Mouse (Mus musculus) gastrocnemius, postnatal 36 days (tissue): Measurements from ENCODE around the gene Gal3st2b. TPM values are rescaled to one million over a fixed set of nuclear protein-coding genes. Genes with fewer than 3 reads are reported as not detected.
"Not testable (repeated sequence)": the region's sequence is repeated elsewhere in the genome, so short reads cannot be mapped to it uniquely, and the experiment has no call there.

Experiments used
- DNase-seq, 2 experiments: peaks; one replicate each; pipeline ENCODE4 v3.0.0; 2022
- intact Hi-C: fragments of 180-260 bp; cut with DNase I; formaldehyde crosslinking; loops from one replicate; pipeline ENCODE4 v1.15.1; 2025
- total RNA-seq, 2 experiments: library from RNA; stranded (reverse); gene quantifications; 2 replicates each; pipeline ENCODE4 v1.2.3; 2021

The Gal3st2b gene
- total RNA-seq, 2 experiments from 2014 or later, result 0.12 TPM; not detected in 1

GRCm38 (mm10) chr1:93970797-93971196, 52.7 kb downstream of the Gal3st2b start:
- intact Hi-C loops, DNase-seq: not testable (repeated sequence)

GRCm38 (mm10) chr1:93975764-93976163, 57.7 kb downstream of the Gal3st2b start:
- intact Hi-C loops, DNase-seq: not testable (repeated sequence)

DNA sequence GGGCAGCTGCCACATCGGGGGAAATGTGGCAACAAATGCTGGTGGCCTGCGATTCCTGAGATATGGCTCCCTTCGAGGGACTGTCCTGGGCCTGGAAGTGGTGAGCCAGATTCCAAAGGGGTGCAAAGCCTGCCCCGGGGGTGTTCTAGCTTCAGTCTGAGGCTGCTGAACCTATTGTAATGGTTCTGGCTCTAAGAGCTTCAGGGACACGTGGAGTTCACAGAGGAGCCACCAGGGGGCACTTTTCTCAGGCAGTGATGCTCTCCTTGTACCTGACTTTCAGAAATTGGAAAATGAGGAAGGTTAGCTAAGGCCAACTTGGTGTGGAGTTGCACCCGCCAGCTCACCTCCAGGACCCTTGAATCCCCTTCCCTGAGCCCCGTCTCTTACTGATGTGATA, 60.2 kb downstream of the Gal3st2b start:
- intact Hi-C loops, DNase-seq: not testable (repeated sequence)

- DNase-seq, result not testable (repeated sequence)
- intact Hi-C loops, result loop anchor here (5.0 kb wide), 1 partner anchor 96 kb away; no protein-coding TSS in a partner anchor
These were observed 62.8 kb downstream of the Gal3st2b start for GRCm38 (mm10) chr1:93980932-93981331.

DNA sequence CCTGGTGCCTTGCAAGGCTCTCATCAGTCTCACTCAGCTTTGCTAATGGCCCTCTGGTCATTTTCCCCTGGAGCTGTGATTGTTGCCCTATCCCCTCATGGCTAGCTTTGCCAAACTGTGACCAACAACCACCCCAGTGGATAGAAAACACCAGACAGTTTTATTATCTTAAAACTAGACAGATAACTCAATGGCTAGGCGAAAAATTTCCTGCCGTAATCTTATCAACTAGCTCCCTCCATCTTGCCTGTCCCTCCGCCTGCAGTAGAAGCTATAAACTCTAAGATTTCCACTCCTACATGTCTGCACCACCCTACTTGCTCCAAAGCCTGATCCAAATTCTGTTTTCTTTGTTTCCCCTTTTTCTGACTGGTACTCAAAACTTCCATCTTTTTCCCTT, 68.1 kb downstream of the Gal3st2b start:
- DNase-seq, result no peak
- intact Hi-C loops, result no loop called here

DNA sequence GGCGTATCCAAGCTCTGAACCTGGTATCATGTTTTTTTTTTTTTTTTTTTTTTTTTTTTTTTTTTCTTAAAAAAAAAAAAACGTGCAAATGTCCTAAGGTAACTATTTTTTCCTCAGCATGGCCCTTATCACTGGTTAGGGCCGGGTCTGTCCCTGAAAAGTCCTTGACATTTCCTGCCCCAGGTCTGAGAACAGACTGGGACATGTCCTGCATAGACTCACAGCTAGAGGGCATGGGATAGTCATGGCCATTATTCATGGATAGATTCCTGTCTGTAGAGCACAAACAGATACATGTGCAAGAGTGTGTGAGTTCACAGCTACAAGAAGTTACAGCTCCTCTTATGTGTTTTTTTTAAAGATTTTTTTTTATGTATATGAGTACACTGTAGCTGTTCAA, 70.7 kb downstream of the Gal3st2b start:
- DNase-seq, result no peak
- intact Hi-C loops, result no loop called here

- intact Hi-C loops, DNase-seq: not testable (repeated sequence)
These were observed 72.1 kb downstream of the Gal3st2b start, which contains the start of gene Gal3st2c for GRCm38 (mm10) chr1:93990209-93990608. Gene Gal3st2c, plus strand, starts transcription at chr1:93990509.

DNA sequence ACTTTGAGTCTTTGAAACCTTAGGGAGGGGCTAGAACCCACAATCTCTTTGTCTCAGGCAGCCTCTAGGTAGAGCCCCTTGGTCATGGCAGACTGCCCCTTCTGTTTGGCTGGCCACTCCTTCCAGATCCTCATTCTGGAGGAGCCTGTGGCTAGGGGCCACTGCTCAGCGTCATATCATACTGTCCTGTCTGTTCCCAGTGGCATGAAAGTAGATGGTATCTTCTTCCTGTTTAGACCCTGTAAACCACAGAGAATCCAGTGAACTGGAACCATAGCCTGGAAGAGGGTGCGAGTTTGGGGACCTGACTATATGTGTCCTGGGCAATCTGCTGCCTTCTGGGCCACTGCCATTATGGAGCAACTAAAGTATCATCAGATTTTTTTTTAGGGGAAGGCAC, 73.0 kb downstream of the Gal3st2b start:
- DNase-seq, intact Hi-C loops: not testable (repeated sequence)

DNA sequence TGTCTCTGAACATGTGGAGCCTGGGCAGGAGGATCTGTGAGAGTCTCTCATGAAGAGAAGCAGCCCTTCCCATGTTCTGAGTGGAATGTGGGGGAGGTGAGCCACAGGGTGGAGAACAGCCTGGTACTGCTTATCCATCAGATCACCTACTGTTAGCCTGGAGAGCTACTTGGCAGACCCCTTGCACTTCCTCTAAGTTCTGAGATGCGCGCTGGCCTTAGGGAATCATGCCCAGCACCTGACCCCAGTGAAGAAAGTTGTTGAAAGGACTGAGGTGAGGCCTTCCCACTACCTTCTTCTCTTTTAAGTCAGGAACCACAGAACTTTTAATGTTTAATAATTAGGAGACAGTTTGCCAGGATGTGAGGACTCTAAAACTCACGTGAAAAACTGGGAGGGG, 73.4 kb downstream of the Gal3st2b start:
- DNase-seq, intact Hi-C loops: not testable (repeated sequence)

Other genes starting within 250 kb of the Gal3st2b start
- gene Bok, start 232.7 kb upstream of the Gal3st2b start, total RNA-seq, result 1 to 10 TPM; 1.2 to 1.8 TPM
- 10 to 100 TPM; 27.0 to 28.5 TPM for gene Atg4b, start 166.8 kb upstream of the Gal3st2b start, total RNA-seq
- gene Thap4, start 163.4 kb upstream of the Gal3st2b start, total RNA-seq, result 10 to 100 TPM; 61.0 to 65.6 TPM
- gene Dtymk, start 116.4 kb upstream of the Gal3st2b start, total RNA-seq, result 10 to 100 TPM; 14.0 to 15.1 TPM
- 1 to 10 TPM; 3.0 to 4.2 TPM for gene Ing5, start 114.3 kb upstream of the Gal3st2b start, total RNA-seq
- 10 to 100 TPM; 17.2 to 22.1 TPM for gene D2hgdh, start 93.4 kb upstream of the Gal3st2b start, total RNA-seq
- not detected for gene Gal3st2, start 57.0 kb upstream of the Gal3st2b start, total RNA-seq
- under 1 TPM in 1 of 2 experiments, not detected in 1; 0.05 TPM for gene Gal3st2c, start 72.2 kb downstream of the Gal3st2b start, total RNA-seq
- gene Neu4, start 102.1 kb downstream of the Gal3st2b start, total RNA-seq, result not detected
- not detected for gene Pdcd1, start 134.2 kb downstream of the Gal3st2b start, total RNA-seq